ENCODE assay signal across 9 mouse cellular contexts in genomic region chr5:140418106-140418488, GRCm38 (mm10). TPM values are rescaled to one million over a fixed set of nuclear protein-coding genes. Genes with fewer than 3 reads are reported as not detected.
DNase-seq lines count a peak whose midpoint lies in the region; ATAC-seq and TF ChIP-seq lines count a peak whose summit lies in the region.
"Had no signal": no experiment of that assay in that cellular context is flagged by ENCODE, and none has a peak within 500 bp of the region (broad histone marks: within the 10 kb centered on the region; RNA-seq: fewer than 3 reads in every experiment).

No protein-coding gene starts in this region.

- peak; percentile 25 for DNase-seq in cerebellum, adult 11-12 months
- no peak for DNase-seq in cerebellum, adult 9-10 months
- DNase-seq in right cerebral cortex, adult 2 months (ENCODE audit: low spot score in 2 of 2) = peak; percentile 25 to 28
- no peak for DNase-seq in right cerebral cortex, postnatal 14 days
- no peak for DNase-seq in hindbrain, postnatal 0 days (ENCODE audit: low spot score)
- no peak for DNase-seq in midbrain, embryonic 11.5 days (ENCODE audit: low spot score, missing footprints)
- DNase-seq in layer of hippocampus, adult 8-10 months (ENCODE audit: low spot score in 2 of 2) = no peak

- no peaks in the 10 kb centered on the region for H3K36me3 ChIP-seq in hindbrain, postnatal 0 days (ENCODE audit: insufficient read depth, low read length)
- H3K36me3 ChIP-seq in midbrain, embryonic 11.5 days (ENCODE audit: control insufficient read depth, insufficient read depth, low read length) = no peaks in the 10 kb centered on the region

- under 1% methylated on average over 12 of the region's 12 CpGs for WGBS in hindbrain, postnatal 0 days
- WGBS in midbrain, embryonic 11.5 days = 3% methylated on average over 12 of the region's 12 CpGs

- ATAC-seq in hindbrain, postnatal 0 days = no peak
- no peak for ATAC-seq in midbrain, embryonic 11.5 days (ENCODE audit: low FRiP score)
- ATAC-seq in activated CD4-positive, CD25-positive, alpha-beta regulatory T cell, adult 4 months = no peak

- H3K9me3 ChIP-seq in hindbrain, postnatal 0 days (ENCODE audit: low read length) = no peaks in the 10 kb centered on the region
- H3K9me3 ChIP-seq in midbrain, embryonic 11.5 days (ENCODE audit: control insufficient read depth, low read length) = no peaks in the 10 kb centered on the region

- peak overlapping the region; percentile 96 for H3K27ac ChIP-seq in hindbrain, postnatal 0 days
- peak overlapping the region; percentile 82 for H3K27ac ChIP-seq in midbrain, embryonic 11.5 days (ENCODE audit: low read depth, low read length)

- H3K27me3 ChIP-seq in hindbrain, postnatal 0 days (ENCODE audit: insufficient read depth, low read length) = no peaks in the 10 kb centered on the region
- H3K27me3 ChIP-seq in midbrain, embryonic 11.5 days (ENCODE audit: control insufficient read depth, insufficient read depth, low read length) = no peaks in the 10 kb centered on the region

- H3K4me2 ChIP-seq in hindbrain, postnatal 0 days (ENCODE audit: low read depth, low read length) = peak overlapping the region; percentile 92
- peak overlapping the region; percentile 76 for H3K4me2 ChIP-seq in midbrain, embryonic 11.5 days

- no peak for TF ChIP-seq CTCF in hindbrain, postnatal 0 days (IDR thresholded peaks at IDR 0.05; ENCODE audit: low read depth)

- H3K4me3 ChIP-seq in hindbrain, postnatal 0 days (ENCODE audit: low read length) = peak overlapping the region; percentile 69
- H3K4me3 ChIP-seq in midbrain, embryonic 11.5 days (ENCODE audit: low read depth, low read length) = peak overlapping the region; percentile 99

- peaks cover 10% of the 10 kb centered on the region for H3K4me1 ChIP-seq in hindbrain, postnatal 0 days (ENCODE audit: insufficient read depth, low read length)
- peaks cover 19% of the 10 kb centered on the region for H3K4me1 ChIP-seq in midbrain, embryonic 11.5 days (ENCODE audit: control insufficient read depth, insufficient read depth, low read length)

- H3K9ac ChIP-seq in hindbrain, postnatal 0 days (replicated peaks; ENCODE audit: low read length) = peak overlapping the region; percentile 86
- H3K9ac ChIP-seq in midbrain, embryonic 11.5 days (ENCODE audit: low read length) = peak overlapping the region; percentile 97

RNA-seq across cellular contexts. Expression of gene Eif3b, which starts 1.0 kb away (rescaled TPM):
- total RNA-seq in hindbrain, postnatal 0 days (2014; rRNA removed) = 43.8 TPM in 2 replicates
- polyA plus RNA-seq in hindbrain, postnatal 0 days (2015; fragmentation: Nextera tagmentation; extraction: Ambion mirVana) = 60.2 and 63.2 TPM in 2 replicates
- 163 and 166 TPM in 2 replicates for polyA plus RNA-seq in midbrain, embryonic 11.5 days (2014; fragmentation: Nextera tagmentation; extraction: Ambion mirVana)
- 10 to 100 TPM; 28.6 to 32.4 TPM for polyA plus RNA-seq in activated CD4-positive, CD25-positive, alpha-beta regulatory T cell, adult 4 months (2017; shearing (Covaris generic))
- 10 to 100 TPM; 84.4 to 88.2 (median 87.0) TPM for total RNA-seq in layer of hippocampus, adult 8-10 months (2022)

RNA-seq across cellular contexts. Expression of gene Gm4869, which starts 27.3 kb away (rescaled TPM):
- not detected in 2 replicates for total RNA-seq in hindbrain, postnatal 0 days (2014; rRNA removed)
- not detected in 2 replicates for polyA plus RNA-seq in hindbrain, postnatal 0 days (2015; fragmentation: Nextera tagmentation; extraction: Ambion mirVana)
- not detected in 2 replicates for polyA plus RNA-seq in midbrain, embryonic 11.5 days (2014; fragmentation: Nextera tagmentation; extraction: Ambion mirVana)
- not detected for polyA plus RNA-seq in activated CD4-positive, CD25-positive, alpha-beta regulatory T cell, adult 4 months (2017; shearing (Covaris generic))
- not detected for total RNA-seq in layer of hippocampus, adult 8-10 months (2022)
- polyA plus RNA-seq: gonadal fat pad, adult 2 months had no signal

RNA-seq across cellular contexts. Expression of gene Snx8, which starts 29.0 kb away (rescaled TPM):
- 68.0 and 79.6 TPM in 2 replicates for total RNA-seq in hindbrain, postnatal 0 days (2014; rRNA removed)
- polyA plus RNA-seq in hindbrain, postnatal 0 days (2015; fragmentation: Nextera tagmentation; extraction: Ambion mirVana) = 36.2 TPM in 2 replicates
- 7.4 and 9.9 TPM in 2 replicates for polyA plus RNA-seq in midbrain, embryonic 11.5 days (2014; fragmentation: Nextera tagmentation; extraction: Ambion mirVana)
- 1 to 10 TPM in 1 of 2 experiments, under 1 TPM in 1; 0.26 to 1.3 TPM for polyA plus RNA-seq in activated CD4-positive, CD25-positive, alpha-beta regulatory T cell, adult 4 months (2017; shearing (Covaris generic))
- total RNA-seq in layer of hippocampus, adult 8-10 months (2022) = 10 to 100 TPM in 3 of 4 experiments, 1 to 10 TPM in 1; 9.1 to 15.8 (median 12.7) TPM

Comparison
In these comparisons a context has a peak if more than half of its experiments do, and no peak if none do; other contexts are left out.
1. DNase-seq: peak in cerebellum, adult 11-12 months (single experiment) and right cerebral cortex, adult 2 months (2 of 2); none in cerebellum, adult 9-10 months (single experiment), right cerebral cortex, postnatal 14 days (single experiment), hindbrain, postnatal 0 days (single experiment), midbrain, embryonic 11.5 days (single experiment) and layer of hippocampus, adult 8-10 months (0 of 2).